13 mouse cellular contexts compared by ENCODE assay signal in the genomic region with DNA sequence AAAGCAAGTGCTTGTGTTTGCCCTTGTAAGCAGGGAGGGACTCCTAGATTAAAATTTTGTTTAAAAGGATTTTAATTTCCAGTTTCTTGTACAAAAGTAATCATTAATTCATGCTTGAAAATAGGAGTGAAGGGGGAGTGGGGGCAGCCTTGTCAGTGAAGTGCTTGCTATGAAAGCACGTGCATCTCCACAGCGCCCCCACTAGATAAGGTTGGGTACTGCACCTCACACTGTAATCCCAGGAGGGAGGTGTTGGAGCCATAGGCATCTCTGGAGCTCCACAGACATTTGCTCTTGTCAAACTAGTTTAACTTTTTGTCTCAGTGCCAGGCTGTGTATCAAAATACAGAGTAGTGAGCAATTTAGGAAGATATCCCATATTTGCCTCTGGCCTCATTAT.
DNase-seq lines count a peak whose midpoint lies in the region; ATAC-seq and TF ChIP-seq lines count a peak whose summit lies in the region.
"Had no signal": no experiment of that assay in that cellular context is flagged by ENCODE, and none has a peak within 500 bp of the region (broad histone marks: within the 10 kb centered on the region; RNA-seq: fewer than 3 reads in every experiment).

No protein-coding gene starts in this region.

- 19% methylated on average over 2 of the region's 2 CpGs for WGBS in lung, postnatal 0 days

- no peaks in the 10 kb centered on the region for H3K9me3 ChIP-seq in lung, postnatal 0 days (ENCODE audit: low read length)
- H3K9me3 ChIP-seq: midbrain, embryonic 13.5 days had no signal

- H3K4me1 ChIP-seq in lung, postnatal 0 days (ENCODE audit: insufficient read depth, low read depth, low read length) = no peaks in the 10 kb centered on the region
- H3K4me1 ChIP-seq: midbrain, embryonic 13.5 days had no signal

- H3K27me3 ChIP-seq in lung, postnatal 0 days (replicated peaks; ENCODE audit: insufficient read depth, low read length) = no peaks in the 10 kb centered on the region
- H3K27me3 ChIP-seq: midbrain, embryonic 13.5 days had no signal

- TF ChIP-seq EP300 in lung, postnatal 0 days (IDR thresholded peaks at IDR 0.05) = no peak

- no peak overlapping the region for H3K4me3 ChIP-seq in layer of hippocampus, adult 2 months
- no peak overlapping the region for H3K4me3 ChIP-seq in lung, postnatal 0 days (ENCODE audit: low read depth, low read length)
- H3K4me3 ChIP-seq: midbrain, embryonic 13.5 days had no signal

- no peak overlapping the region for H3K4me2 ChIP-seq in lung, postnatal 0 days (replicated peaks; ENCODE audit: low read depth, low read length)
- H3K4me2 ChIP-seq: midbrain, embryonic 13.5 days had no signal

- H3K9ac ChIP-seq in lung, postnatal 0 days (replicated peaks; ENCODE audit: low read depth) = no peak overlapping the region
- H3K9ac ChIP-seq: midbrain, embryonic 13.5 days had no signal

- no peak overlapping the region for H3K27ac ChIP-seq in layer of hippocampus, adult 2 months
- no peak overlapping the region for H3K27ac ChIP-seq in lung, postnatal 0 days (ENCODE audit: low read length)
- H3K27ac ChIP-seq: midbrain, embryonic 13.5 days had no signal

- peak; percentile 19 to 42 for DNase-seq in cerebellum, postnatal 10 days
- DNase-seq in cerebellum, adult 8-10 months = no peak
- DNase-seq in layer of hippocampus, adult 2 months (ENCODE audit: low spot score in 2 of 2) = no peak
- no peak for DNase-seq in layer of hippocampus, postnatal 36 days
- peak; percentile 1 to 2 for DNase-seq in B cell, adult 2 months
- DNase-seq in ZHBTc4 (ENCODE audit: low read depth, low spot score) = peak; percentile 49
- no peak for DNase-seq in lung, postnatal 0 days (ENCODE audit: low spot score)
- DNase-seq: adrenal gland, postnatal 36 days; cerebellum, adult 11-12 months; kidney, adult 9 months; thymus, postnatal 14 days had no signal

- TF ChIP-seq CTCF in layer of hippocampus, adult 2 months (conservative IDR thresholded peaks at IDR 0.05) = peak; percentile 67
- TF ChIP-seq CTCF in lung, postnatal 0 days (IDR thresholded peaks at IDR 0.05) = no peak

- H3K36me3 ChIP-seq in lung, postnatal 0 days (ENCODE audit: insufficient read depth, low read length) = no peaks in the 10 kb centered on the region
- H3K36me3 ChIP-seq: midbrain, embryonic 13.5 days had no signal

- ATAC-seq in inflammation-experienced regulatory T-cells, adult 6 months = no peak
- ATAC-seq in lung, postnatal 0 days = no peak
- ATAC-seq: midbrain, embryonic 13.5 days had no signal

Comparison
In these comparisons a context has a peak if more than half of its experiments do, and no peak if none do; other contexts are left out.
1. DNase-seq: peak in cerebellum, postnatal 10 days (2 of 2), B cell, adult 2 months (2 of 2) and ZHBTc4 (single experiment); none in cerebellum, adult 8-10 months (single experiment), layer of hippocampus, adult 2 months (0 of 2), layer of hippocampus, postnatal 36 days (0 of 2) and lung, postnatal 0 days (single experiment).